Mouse (Mus musculus) small intestine, adult 2 months (tissue): ENCODE data around the gene Zfp326.

Experiments
- CTCF ChIP-seq: fragments of 200-500 bp; IDR thresholded peaks from 2 replicates; pipeline ENCODE4 v1.5.1; 2012; ENCODE audit warnings: low read depth, mild to moderate bottlenecking, control low read depth, inconsistent platforms, low read length, moderate library complexity, mixed read lengths; ENCODE audit not compliant: insufficient replicate concordance, insufficient read length; ENCODE audit errors: extremely low read depth
- POLR2A ChIP-seq: fragments of 200-500 bp; IDR thresholded peaks from 2 replicates; pipeline ENCODE4 v1.6.1; 2012; ENCODE audit warnings: low read depth, mild to moderate bottlenecking, control low read depth, inconsistent platforms, low read length, moderate library complexity

- TF ChIP-seq CTCF: no peak
- TF ChIP-seq POLR2A: no peak
These were observed 2.6 kb upstream of the Zfp326 start for GRCm38 (mm10) chr5:105873774-105874173.
